Mouse (Mus musculus) limb, embryonic 10.5 days (tissue): Measurements from ENCODE around the gene Espnl. TPM values are rescaled to one million over a fixed set of nuclear protein-coding genes. Genes with fewer than 3 reads are reported as not detected.
A peak's percentile ranks its signal among the peaks of the same experiment; 100 is the strongest.

Source experiments
- DNase-seq: peaks from one replicate; pipeline ENCODE4 v3.0.0-alpha.2; 2017; ENCODE audit warnings: low spot score
- H3K27ac ChIP-seq: fragments of 300-500 bp; sonication (generic); 2 replicates; pipeline ENCODE4 v1.5.1; 2016; ENCODE audit warnings: mild to moderate bottlenecking
- H3K27me3 ChIP-seq: fragments of 300-500 bp; sonication (generic); 2 replicates; pipeline ENCODE4 v1.6.1; 2016; ENCODE audit warnings: low read depth, mild to moderate bottlenecking; ENCODE audit not compliant: poor library complexity, severe bottlenecking
- H3K36me3 ChIP-seq: fragments of 300-500 bp; sonication (generic); 2 replicates; pipeline ENCODE4 v1.6.1; 2016; ENCODE audit warnings: mild to moderate bottlenecking, moderate library complexity
- H3K4me1 ChIP-seq: fragments of 300-500 bp; sonication (generic); 2 replicates; pipeline ENCODE4 v1.6.1; 2016
- H3K4me3 ChIP-seq: fragments of 300-500 bp; sonication (generic); 2 replicates; pipeline ENCODE4 v1.5.1; 2016; ENCODE audit warnings: mild to moderate bottlenecking, moderate library complexity
- H3K9me3 ChIP-seq: fragments of 300-500 bp; sonication (generic); replicated peaks from 2 replicates; pipeline ENCODE4 v1.6.1; 2016; ENCODE audit warnings: mild to moderate bottlenecking
- whole genome bisulfite sequencing: fragments of 180-500 bp; shearing (Covaris S2); methylation state at CpG from one replicate; pipeline ENCODE4 v1.1.7; 2016; 5-methylcytosine and 5-hydroxymethylcytosine counted together
- polyA plus RNA-seq: library from polyadenylated mRNA; unstranded; fragments of >200 nt; fragmentation: Nextera tagmentation; extraction: Ambion mirVana; gene quantifications from 2 replicates; pipeline ENCODE4 v1.2.1, GENCODE M21; 2016

Espnl gene
- polyA plus RNA-seq, 1 experiment from 2014 or later, result not detected

- H3K9me3 ChIP-seq, result no peaks in the 10 kb centered on the region
- DNase-seq, result no peak
- H3K27me3 ChIP-seq, result peaks cover 50% of the 10 kb centered on the region
- H3K4me3 ChIP-seq, result no peak overlapping the region
- WGBS, result 88% methylated on average over 7 of the region's 7 CpGs
- peaks cover 10% of the 10 kb centered on the region for H3K4me1 ChIP-seq
- H3K27ac ChIP-seq, result no peak overlapping the region
- H3K36me3 ChIP-seq, result no peaks in the 10 kb centered on the region
Observed at GRCm38 (mm10) chr1:91337355-91337754, 15.5 kb downstream of the Espnl start.

GRCm38 (mm10) chr1:91344001-91344400, 22.1 kb downstream of the Espnl start:
- H3K27ac ChIP-seq, result no peak overlapping the region
- 80% methylated on average over 3 of the region's 3 CpGs for WGBS
- H3K27me3 ChIP-seq, result peaks cover 84% of the 10 kb centered on the region

GRCm38 (mm10) chr1:91344921-91345685, 23.2 kb downstream of the Espnl start:
- Histone ChIP-seq H3K27me3 (peaks cover 76% of the 10 kb centered on the region), H3K27ac (no peak overlapping the region; the same call in none of the 2 replicates), H3K4me3 (peak overlapping the region; percentile 45), H3K4me1 (peaks cover 15% of the 10 kb centered on the region), H3K36me3 (no peaks in the 10 kb centered on the region), H3K9me3 (no peaks in the 10 kb centered on the region)
- peak; percentile 50 for DNase-seq
- 3% methylated on average over 68 of the region's 68 CpGs for WGBS

More at GRCm38 (mm10) chr1:91344001-91344400, 22.1 kb downstream of the Espnl start:
- no peak for DNase-seq
- H3K9me3 ChIP-seq, result no peaks in the 10 kb centered on the region
- H3K36me3 ChIP-seq, result no peaks in the 10 kb centered on the region
- peaks cover 15% of the 10 kb centered on the region for H3K4me1 ChIP-seq
- H3K4me3 ChIP-seq, result no peak overlapping the region

- peaks cover 59% of the 10 kb centered on the region for H3K27me3 ChIP-seq
- WGBS, result 34% methylated on average over 3 of the region's 3 CpGs
Observed at GRCm38 (mm10) chr1:91346892-91347291, 25.0 kb downstream of the Espnl start.

GRCm38 (mm10) chr1:91350841-91351240, 29.0 kb downstream of the Espnl start, which contains the start of gene Klhl30:
TSS of gene Klhl30 (plus strand) at chr1:91351016.
- no peak within 1 kb of the TSS for H3K27ac ChIP-seq
- H3K27me3 ChIP-seq, result peaks cover 20% of the 10 kb centered on the region
- H3K4me1 ChIP-seq, result no peaks in the 10 kb centered on the region
- no peak for DNase-seq
- no peak within 1 kb of the TSS for H3K4me3 ChIP-seq
- no peaks in the 10 kb centered on the region for H3K36me3 ChIP-seq
- no peaks in the 10 kb centered on the region for H3K9me3 ChIP-seq
- 69% methylated on average over 4 of the region's 4 CpGs for WGBS

More at GRCm38 (mm10) chr1:91346892-91347291, 25.0 kb downstream of the Espnl start:
- DNase-seq, result peak; percentile 75
- Histone ChIP-seq H3K4me3 (no peak overlapping the region), H3K36me3 (no peaks in the 10 kb centered on the region), H3K4me1 (peaks cover 15% of the 10 kb centered on the region), H3K9me3 (no peaks in the 10 kb centered on the region), H3K27ac (no peak overlapping the region)

GRCm38 (mm10) chr1:91351249-91351648, 29.4 kb downstream of the Espnl start:
- 80% methylated on average over 3 of the region's 3 CpGs for WGBS
- DNase-seq, result no peak
- Histone ChIP-seq H3K27ac (no peak overlapping the region), H3K4me1 (no peaks in the 10 kb centered on the region), H3K27me3 (peaks cover 16% of the 10 kb centered on the region), H3K9me3 (no peaks in the 10 kb centered on the region), H3K4me3 (no peak overlapping the region), H3K36me3 (no peaks in the 10 kb centered on the region)

- Histone ChIP-seq H3K4me3 (no peak overlapping the region), H3K4me1 (no peaks in the 10 kb centered on the region), H3K9me3 (no peaks in the 10 kb centered on the region), H3K27ac (no peak overlapping the region), H3K27me3 (peaks cover 5% of the 10 kb centered on the region; the same call in 1 of the 2 replicates), H3K36me3 (no peaks in the 10 kb centered on the region)
- no peak for DNase-seq
- WGBS, result 86% methylated on average over 2 of the region's 2 CpGs
Observed at GRCm38 (mm10) chr1:91352277-91352676, 30.4 kb downstream of the Espnl start.

- no peak for DNase-seq
- Histone ChIP-seq H3K27ac (no peak overlapping the region), H3K9me3 (no peaks in the 10 kb centered on the region), H3K4me1 (no peaks in the 10 kb centered on the region), H3K4me3 (no peak overlapping the region), H3K36me3 (no peaks in the 10 kb centered on the region), H3K27me3 (no peaks in the 10 kb centered on the region)
- 90% methylated on average over 11 of the region's 11 CpGs for WGBS
Observed at GRCm38 (mm10) chr1:91356105-91356504, 34.2 kb downstream of the Espnl start.

GRCm38 (mm10) chr1:91362113-91362512, 40.2 kb downstream of the Espnl start:
- no peak overlapping the region for H3K27ac ChIP-seq
- no peak for DNase-seq
- H3K4me3 ChIP-seq, result no peak overlapping the region
- H3K9me3 ChIP-seq, result 0 out of 2 replicates have a peak, but pooled peaks cover 5% of the 10 kb centered on the region
- peaks cover 25% of the 10 kb centered on the region for H3K27me3 ChIP-seq
- H3K4me1 ChIP-seq, result peaks cover 16% of the 10 kb centered on the region
- H3K36me3 ChIP-seq, result no peaks in the 10 kb centered on the region
- 85% methylated on average over 5 of the region's 5 CpGs for WGBS

- Histone ChIP-seq H3K36me3 (peaks cover 10% of the 10 kb centered on the region), H3K4me1 (peaks cover 18% of the 10 kb centered on the region), H3K4me3 (no peak overlapping the region), H3K9me3 (0 out of 2 replicates have a peak, but pooled peaks cover 5% of the 10 kb centered on the region), H3K27ac (no peak overlapping the region), H3K27me3 (peaks cover 39% of the 10 kb centered on the region)
- DNase-seq, result no peak
- WGBS, result 92% methylated on average over 16 of the region's 16 CpGs
Observed at GRCm38 (mm10) chr1:91364822-91365644, 43.2 kb downstream of the Espnl start.

- H3K27me3 ChIP-seq, result peaks cover 39% of the 10 kb centered on the region
- H3K9me3 ChIP-seq, result 0 out of 2 replicates have a peak, but pooled peaks cover 5% of the 10 kb centered on the region
- WGBS, result 30% methylated on average over 8 of the region's 8 CpGs
- peak overlapping the region; percentile 65 for H3K4me3 ChIP-seq
- peaks cover 18% of the 10 kb centered on the region for H3K4me1 ChIP-seq
- H3K36me3 ChIP-seq, result peaks cover 17% of the 10 kb centered on the region
- no peak for DNase-seq
- H3K27ac ChIP-seq, result no peak overlapping the region
Observed at GRCm38 (mm10) chr1:91365816-91366214, 43.9 kb downstream of the Espnl start.

- under 1% methylated on average over 68 of the region's 68 CpGs for WGBS
Observed at GRCm38 (mm10) chr1:91366215-91367108, 44.6 kb downstream of the Espnl start, which contains the start of gene Erfe. TSS of gene Erfe (plus strand) at chr1:91366430.

More at GRCm38 (mm10) chr1:91366215-91367108, 44.6 kb downstream of the Espnl start, which contains the start of gene Erfe:
- Histone ChIP-seq H3K4me3 (peak within 1 kb of the TSS; percentile 65), H3K9me3 (0 out of 2 replicates have a peak, but pooled peaks cover 5% of the 10 kb centered on the region), H3K4me1 (peaks cover 18% of the 10 kb centered on the region), H3K27ac (peak within 1 kb of the TSS; percentile 85), H3K27me3 (peaks cover 39% of the 10 kb centered on the region), H3K36me3 (peaks cover 24% of the 10 kb centered on the region)
- peak; percentile 84 for DNase-seq
